Mouse (Mus musculus): ENCODE results near the gene Mfsd2b.

Mfsd2b gene

GRCm38 (mm10) chr12:4878296-4878783, 4.2 kb upstream of the Mfsd2b start:
- CTCF ChIA-PET, result no interaction called here

- CTCF ChIA-PET, result no interaction called here
These were observed 1.5 kb upstream of the Mfsd2b start for GRCm38 (mm10) chr12:4875623-4876022.

GRCm38 (mm10) chr12:4873531-4873930, 628 bp downstream of the Mfsd2b start:
- CTCF ChIA-PET, result no interaction called here

- CTCF ChIA-PET, result no interaction called here
These were observed 1.1 kb downstream of the Mfsd2b start for GRCm38 (mm10) chr12:4872983-4873477.

DNA sequence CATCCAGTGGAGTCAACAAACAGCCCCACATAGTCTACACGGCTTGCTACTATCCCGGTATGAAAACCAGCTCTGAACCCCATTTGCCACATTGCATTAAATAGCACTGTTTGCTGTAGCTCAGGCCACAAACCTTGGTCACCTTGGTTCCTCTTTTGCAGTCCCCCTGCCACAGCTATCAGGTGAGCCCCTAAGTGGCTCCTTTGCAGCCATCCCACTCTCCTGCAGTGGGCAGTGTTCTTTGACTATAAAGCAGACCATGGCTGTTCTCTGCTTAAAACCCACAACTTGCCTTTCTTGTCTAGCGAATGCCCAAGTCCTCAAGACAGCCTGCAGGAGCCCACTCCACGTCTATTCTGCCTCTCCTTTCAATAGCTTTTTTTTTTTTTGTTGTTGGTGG, 1.9 kb downstream of the Mfsd2b start:
- CTCF ChIA-PET, result no interaction called here

DNA sequence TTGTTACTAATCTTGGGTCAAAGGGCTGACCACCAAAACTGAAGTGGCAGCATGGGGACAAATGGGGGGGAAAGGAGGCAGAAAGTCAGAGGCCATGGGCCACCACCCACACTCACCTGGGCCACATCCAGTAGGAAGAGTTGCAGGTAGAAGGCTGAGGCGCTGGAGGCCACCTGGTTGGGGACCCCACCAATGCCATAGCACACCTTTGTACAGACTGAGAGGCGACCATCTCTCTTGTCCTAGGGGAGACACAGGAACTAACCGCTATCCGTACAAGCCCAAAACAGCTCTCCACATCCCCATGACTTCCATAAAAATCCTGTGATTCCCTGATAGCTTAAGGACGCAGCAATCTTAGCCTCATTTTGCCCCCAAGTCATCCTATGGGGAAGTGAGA, 2.9 kb downstream of the Mfsd2b start:
- CTCF ChIA-PET, result interaction anchor here (0.9 kb wide), 1 partner anchor 21 kb away, joined by 4 read pairs; no protein-coding TSS in a partner anchor

GRCm38 (mm10) chr12:4868924-4869323, 5.2 kb downstream of the Mfsd2b start:
- CTCF ChIA-PET, result no interaction called here

- CTCF ChIA-PET, result no interaction called here
These were observed 9.8 kb downstream of the Mfsd2b start for GRCm38 (mm10) chr12:4864338-4864690.

GRCm38 (mm10) chr12:4863654-4864337, 10.4 kb downstream of the Mfsd2b start:
- CTCF ChIA-PET, result no interaction called here

- CTCF ChIA-PET, result no interaction called here
These were observed 11.5 kb downstream of the Mfsd2b start for GRCm38 (mm10) chr12:4862672-4863071.

GRCm38 (mm10) chr12:4859241-4859914, 14.8 kb downstream of the Mfsd2b start:
- CTCF ChIA-PET, result interaction anchor here (0.6 kb wide), 1 partner anchor 40 kb away, joined by 4 read pairs; no protein-coding TSS in a partner anchor

- CTCF ChIA-PET, result interaction anchor here (0.7 kb wide), 2 partner anchors 52 to 169 kb away, joined by 5 to 16 read pairs; no protein-coding TSS in a partner anchor
These were observed 17.3 kb downstream of the Mfsd2b start for GRCm38 (mm10) chr12:4856834-4857233.

GRCm38 (mm10) chr12:4856160-4856559, 18.0 kb downstream of the Mfsd2b start:
- CTCF ChIA-PET, result interaction anchor here (0.6 kb wide), 1 partner anchor 29 kb away, joined by 4 read pairs; no protein-coding TSS in a partner anchor

GRCm38 (mm10) chr12:4843741-4844140, 30.4 kb downstream of the Mfsd2b start:
- CTCF ChIA-PET, result interaction anchor here (0.7 kb wide), 1 partner anchor 1470 kb away, joined by 3 read pairs; no protein-coding TSS in a partner anchor

DNA sequence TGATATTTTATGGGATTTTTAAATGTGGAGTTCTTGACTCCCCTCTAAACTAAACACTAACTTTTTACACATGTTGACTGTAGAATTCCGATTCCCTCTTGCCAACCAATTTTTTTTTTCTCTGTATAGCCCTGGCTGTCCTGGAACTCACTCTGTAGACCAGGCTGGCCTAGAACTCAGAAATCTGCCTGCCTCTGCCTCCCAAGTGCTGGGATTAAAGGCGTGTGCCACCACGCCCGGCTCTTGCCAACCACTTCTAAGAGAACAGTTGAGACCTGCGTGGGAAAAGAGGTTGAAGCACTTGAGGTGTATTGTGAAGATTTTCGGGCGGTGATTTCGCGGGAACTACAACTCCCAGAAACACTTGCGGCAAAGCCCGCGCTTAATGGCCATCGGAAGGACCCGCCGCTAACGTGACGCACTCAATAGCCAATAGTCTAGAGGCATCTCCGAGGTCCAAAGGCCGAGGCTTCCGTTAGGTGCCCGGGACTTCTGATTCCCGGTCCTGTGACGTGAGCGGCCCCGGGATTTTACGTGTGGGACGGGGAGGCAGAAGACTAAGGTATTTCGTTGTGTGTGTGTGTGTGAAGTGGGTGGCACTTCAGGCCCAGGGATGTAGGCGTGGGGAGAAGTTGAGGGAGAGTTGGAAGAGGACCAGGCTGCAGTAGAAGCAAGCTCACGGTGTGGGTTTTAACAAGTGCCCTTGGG, 31.1 kb downstream of the Mfsd2b start, which contains the start of gene Wdcp:
TSS of gene Wdcp (plus strand) at position 414 of the 708 bp plus-strand sequence.
- CTCF ChIA-PET, result no interaction called here

GRCm38 (mm10) chr12:4842456-4842855, 31.7 kb downstream of the Mfsd2b start:
- CTCF ChIA-PET, result interaction anchor here (1.1 kb wide), 1 partner anchor 15 kb away, joined by 4 read pairs; no protein-coding TSS in a partner anchor

- CTCF ChIA-PET, result interaction anchor here (1.1 kb wide), 1 partner anchor 14 kb away, joined by 4 read pairs; no protein-coding TSS in a partner anchor
These were observed 32.7 kb downstream of the Mfsd2b start, which contains the start of gene Fkbp1b for GRCm38 (mm10) chr12:4841392-4841887. TSS of gene Fkbp1b (minus strand) at chr12:4841591.

DNA sequence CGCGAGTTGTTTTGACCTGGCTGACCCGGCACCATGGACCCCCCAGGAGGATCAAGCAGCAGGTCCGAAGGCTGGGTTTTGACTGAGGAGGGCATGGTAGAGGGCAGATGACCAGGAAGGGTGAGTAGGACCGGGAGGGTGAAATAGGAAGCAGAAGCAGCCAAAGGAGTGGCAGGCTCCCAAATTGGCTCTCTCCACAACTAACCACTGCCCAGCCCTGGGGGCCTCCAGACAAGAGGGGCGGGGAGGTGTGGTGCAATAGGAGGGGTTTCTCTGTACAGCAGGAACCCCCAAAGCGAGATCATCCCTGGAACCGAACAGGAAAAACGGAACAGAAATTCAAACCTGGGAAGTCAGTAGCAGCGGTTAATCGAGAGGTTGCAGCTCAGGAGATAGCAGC, 33.4 kb downstream of the Mfsd2b start:
- CTCF ChIA-PET, result interaction anchor here (0.7 kb wide), 1 partner anchor 11 kb away, joined by 3 read pairs; no protein-coding TSS in a partner anchor

GRCm38 (mm10) chr12:4840010-4840409, 34.1 kb downstream of the Mfsd2b start:
- CTCF ChIA-PET, result interaction anchor here (0.7 kb wide), 1 partner anchor 10 kb away, joined by 3 read pairs; no protein-coding TSS in a partner anchor

GRCm38 (mm10) chr12:4836959-4837358, 37.2 kb downstream of the Mfsd2b start:
- CTCF ChIA-PET, result interaction anchor here (0.5 kb wide), 1 partner anchor 8 kb away, joined by 3 read pairs; no protein-coding TSS in a partner anchor

DNA sequence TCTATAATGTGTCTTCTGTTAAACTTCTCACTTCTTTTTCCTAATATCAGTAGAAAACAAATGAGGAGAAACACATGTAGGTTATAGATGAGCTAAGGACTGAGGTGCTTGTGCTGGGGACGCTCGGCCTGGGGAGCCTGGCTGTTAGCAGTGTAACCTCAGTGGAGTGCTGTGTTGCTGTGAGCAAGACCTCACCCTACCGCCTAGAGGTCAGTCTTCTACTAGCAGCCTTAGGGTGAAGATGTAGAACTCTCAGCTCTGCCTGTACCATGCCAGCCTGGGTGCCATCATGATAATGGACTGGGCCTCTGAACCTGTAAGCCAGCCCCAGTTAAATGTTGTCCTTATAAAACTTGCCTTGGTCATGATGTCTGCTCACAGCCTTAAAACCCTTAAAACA, 46.9 kb downstream of the Mfsd2b start:
- CTCF ChIA-PET, result interaction anchor here (1.3 kb wide), 1 partner anchor 15 kb away, joined by 4 read pairs; the partner anchor contains the start of gene Fkbp1b

Measured in spleen, embryonic (tissue).